Mouse (Mus musculus) kidney, adult 11 months (tissue): Measurements from ENCODE around the gene Gm3139.
"Not testable (repeated sequence)": the region's sequence is repeated elsewhere in the genome, so short reads cannot be mapped to it uniquely, and the experiment has no call there.

ENCODE experiments used
- DNase-seq: peaks from one replicate; pipeline ENCODE4 v3.0.0; 2022

The Gm3139 gene

DNA sequence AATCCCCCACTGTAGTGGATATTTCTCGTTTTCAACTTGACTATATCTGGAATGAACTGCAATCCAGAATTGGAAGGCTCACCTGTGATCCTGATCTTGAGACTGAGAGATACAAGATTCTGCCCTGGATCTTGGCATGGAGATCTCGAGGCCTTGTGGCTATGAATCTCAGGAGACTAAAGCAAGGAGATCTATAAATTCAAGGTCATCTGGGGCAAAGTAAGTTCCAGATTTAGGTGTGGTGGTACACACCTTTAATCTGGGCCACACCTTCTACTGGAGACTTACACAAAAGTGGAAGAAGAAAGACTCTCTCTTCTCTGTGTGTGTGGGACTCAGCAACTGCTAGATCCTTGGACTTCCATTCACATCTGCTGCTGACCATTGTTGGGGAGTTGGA, at the start of gene Gm3139:
Gm3139 (plus strand) TSS at position 301 of the 400 bp plus-strand sequence.
- not testable (repeated sequence) for DNase-seq
